Mouse (Mus musculus) myocyte (in vitro differentiated cells): ENCODE results near the gene Oaf.

ENCODE experiments used
- CEBPB ChIP-seq: IDR thresholded peaks from 2 replicates; pipeline ENCODE4 v1.6.1; 2011; ENCODE audit warnings: mild to moderate bottlenecking, moderate library complexity; ENCODE audit not compliant: poor library complexity, insufficient read depth, severe bottlenecking
- POLR2A ChIP-seq: IDR thresholded peaks from one replicate; pipeline ENCODE4 v1.6.1; 2011; ENCODE audit warnings: low read depth, mild to moderate bottlenecking, control low read depth, moderate library complexity; ENCODE audit not compliant: insufficient read length
- REST ChIP-seq: IDR thresholded peaks from one replicate; pipeline ENCODE4 v1.6.1; 2011; ENCODE audit warnings: mild to moderate bottlenecking, control low read depth, moderate library complexity; ENCODE audit not compliant: insufficient read depth, insufficient read length
- TCF12 ChIP-seq: IDR thresholded peaks from one replicate; pipeline ENCODE4 v1.6.1; 2011; ENCODE audit warnings: mild to moderate bottlenecking, control low read depth; ENCODE audit not compliant: poor library complexity, insufficient read depth, severe bottlenecking
- USF1 ChIP-seq: IDR thresholded peaks from one replicate; pipeline ENCODE4 v1.6.1; 2011; ENCODE audit warnings: low read depth, mild to moderate bottlenecking, control low read depth, moderate library complexity

DNA sequence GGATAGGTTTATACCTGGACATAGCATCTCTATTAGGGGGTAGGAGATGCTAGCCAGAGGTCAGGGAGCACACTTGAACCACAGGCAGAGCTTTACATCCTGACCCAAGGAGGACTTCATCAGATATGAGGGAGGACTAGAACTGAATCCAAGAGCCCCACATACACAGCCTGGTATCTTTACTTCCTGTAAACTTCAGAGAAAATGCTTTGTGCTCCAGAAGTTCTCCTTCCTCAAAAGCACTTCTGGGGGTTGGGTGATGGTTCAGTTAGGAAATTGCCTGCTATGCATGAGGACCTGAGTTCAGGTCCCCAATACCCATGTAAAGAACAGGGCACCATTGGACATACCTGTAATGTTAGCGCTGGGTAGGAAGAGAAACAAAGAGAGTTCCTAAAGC, 6.2 kb downstream of the Oaf start:
- no peak for TF ChIP-seq TCF12
- TF ChIP-seq CEBPB, result no peak
- no peak for TF ChIP-seq POLR2A
- no peak for TF ChIP-seq USF1
- no peak for TF ChIP-seq REST
